Mouse (Mus musculus) liver, adult 2 months (tissue): Measurements from ENCODE around the gene Arhgef18.

Source experiments
- CTCF ChIP-seq: fragments of 200-500 bp; IDR thresholded peaks from 2 replicates; pipeline ENCODE4 v1.5.1; 2011; ENCODE audit warnings: low read depth, low read length, control low read depth
- POLR2A ChIP-seq: fragments of 200-500 bp; IDR thresholded peaks from 2 replicates; pipeline ENCODE4 v1.6.1; 2011; ENCODE audit warnings: low read length, control low read depth; ENCODE audit not compliant: insufficient read depth; ENCODE audit errors: extremely low read depth

GRCm38 (mm10) chr8:3449226-3449625 lies 56.4 kb downstream of the Arhgef18 start:
- TF ChIP-seq CTCF (no peak), POLR2A (no peak)
